Mouse (Mus musculus): ENCODE measurements around the gene Grip1.

Gene Grip1

GRCm38 (mm10) chr10:119660677-119661353 lies 207.2 kb downstream of the Grip1 start:
- ATAC-seq (ENCODE audit: low TSS enrichment): no peak

DNA sequence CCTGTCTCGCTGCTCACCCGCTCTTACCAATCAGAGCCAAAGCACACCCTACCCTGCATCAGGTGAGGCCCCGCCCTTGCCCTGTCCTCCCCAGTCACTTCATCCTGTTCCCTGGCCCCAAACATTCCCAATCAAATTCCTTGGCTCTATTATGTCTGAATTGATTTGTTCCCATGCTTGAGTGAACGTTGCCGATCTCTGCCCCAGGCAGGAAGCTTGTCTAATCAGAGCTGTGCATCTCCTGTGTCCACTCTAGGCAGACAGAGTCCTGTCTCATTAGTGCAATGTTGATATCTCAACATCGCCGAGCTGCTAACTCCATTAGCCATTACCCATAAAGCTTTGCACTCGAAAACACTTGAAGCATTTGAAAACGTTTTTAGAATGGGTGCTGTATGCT lies 210.0 kb downstream of the Grip1 start:
- ATAC-seq (ENCODE audit: low TSS enrichment): no peak

DNA sequence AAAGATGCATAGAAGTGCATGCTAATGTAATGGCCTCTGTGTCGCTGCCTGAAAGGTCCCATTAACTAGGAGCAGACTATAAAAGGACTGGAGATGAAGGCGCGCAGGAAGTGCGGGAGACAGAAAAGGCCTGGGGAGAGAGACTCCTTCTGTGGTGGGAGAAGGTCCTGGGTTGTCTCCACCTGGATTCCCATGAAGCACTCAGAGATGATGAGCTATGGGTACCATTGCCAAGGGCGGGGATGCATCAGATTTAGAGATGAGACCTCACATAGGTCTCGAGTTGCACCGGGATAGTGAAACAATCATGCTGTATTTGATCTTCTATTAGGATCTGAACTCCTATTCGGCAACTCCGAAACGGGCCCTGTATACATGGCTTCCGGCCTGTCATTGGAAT lies 212.8 kb downstream of the Grip1 start:
- ATAC-seq (ENCODE audit: low TSS enrichment): no peak

DNA sequence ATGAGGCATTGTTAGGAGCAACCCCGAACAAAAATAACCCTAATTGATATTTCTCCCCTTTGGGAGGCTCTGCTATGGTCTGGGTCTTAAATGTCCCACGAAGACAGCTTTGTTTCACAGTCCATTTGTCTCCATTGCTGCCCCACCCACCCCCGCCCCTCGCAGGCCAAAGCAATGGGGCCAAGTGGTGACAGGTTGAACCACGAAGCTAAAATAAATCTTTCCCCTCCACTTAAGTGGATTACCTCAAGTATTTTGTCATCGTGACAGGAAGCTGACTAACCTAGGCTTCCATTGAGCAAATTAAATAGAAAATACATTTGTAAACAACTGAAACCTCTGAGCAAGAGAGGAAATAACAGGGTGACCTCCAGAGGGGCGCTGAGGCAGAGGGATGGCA lies 216.8 kb downstream of the Grip1 start:
- no peak for ATAC-seq (ENCODE audit: low TSS enrichment)

DNA sequence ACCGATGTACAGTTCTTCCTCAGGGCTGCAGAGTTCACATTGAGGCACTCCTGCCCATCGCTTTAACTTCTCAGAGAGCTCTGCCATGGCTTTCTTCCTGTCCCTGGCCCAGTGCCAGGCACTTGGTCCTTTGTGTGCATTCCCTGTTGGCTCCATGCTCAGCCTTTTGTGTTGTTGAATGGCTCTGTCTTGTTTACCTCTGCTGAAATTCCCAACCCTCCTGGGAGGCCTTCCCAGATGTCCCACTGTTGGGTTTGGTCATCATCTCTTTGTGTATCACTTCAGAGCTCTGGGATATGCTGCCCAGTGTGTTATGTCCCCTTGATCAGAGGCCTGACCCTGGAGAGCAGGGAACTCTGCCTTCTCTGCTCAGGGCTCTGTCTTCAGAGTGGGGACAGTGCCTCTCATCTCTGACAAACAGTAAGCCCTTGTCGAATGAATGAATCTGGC lies 230.8 kb downstream of the Grip1 start:
- ATAC-seq (ENCODE audit: low TSS enrichment): no peak

DNA sequence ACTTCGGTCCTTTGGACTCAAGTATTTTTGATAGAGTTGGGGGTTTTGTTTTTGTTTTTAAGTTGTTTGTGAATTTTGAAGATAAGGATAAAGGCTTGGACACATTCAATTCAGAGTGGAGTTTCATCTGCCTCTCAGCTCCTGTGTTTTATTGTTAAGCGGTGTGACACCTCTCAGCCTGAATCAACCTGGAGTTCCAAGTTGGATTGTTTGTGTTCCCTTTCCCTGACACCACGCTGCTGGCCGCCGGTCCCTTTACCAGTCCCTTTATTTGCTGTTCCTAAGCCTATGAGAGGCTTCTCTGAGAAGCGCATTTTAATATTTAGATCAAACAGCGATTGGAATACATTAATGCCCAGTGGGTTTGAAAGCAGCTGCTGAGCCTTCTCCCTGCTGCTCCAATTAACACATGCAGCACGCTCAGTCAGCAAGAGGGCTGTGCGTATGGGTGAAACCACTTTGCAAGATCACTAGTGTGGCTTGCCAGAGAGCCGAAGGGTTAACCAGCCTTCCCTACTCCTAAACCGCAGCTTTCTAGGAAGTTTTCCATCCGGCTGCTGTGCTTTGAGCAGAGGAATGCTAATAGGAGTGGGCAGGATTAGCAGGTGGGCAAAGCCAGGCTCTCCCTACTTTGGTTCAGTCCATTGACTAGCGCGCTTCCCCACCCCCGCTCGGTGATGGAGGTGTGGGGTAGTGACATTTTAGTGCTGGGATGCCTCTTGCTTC lies 237.9 kb downstream of the Grip1 start:
- peak; percentile 68 for ATAC-seq (ENCODE audit: low TSS enrichment)

DNA sequence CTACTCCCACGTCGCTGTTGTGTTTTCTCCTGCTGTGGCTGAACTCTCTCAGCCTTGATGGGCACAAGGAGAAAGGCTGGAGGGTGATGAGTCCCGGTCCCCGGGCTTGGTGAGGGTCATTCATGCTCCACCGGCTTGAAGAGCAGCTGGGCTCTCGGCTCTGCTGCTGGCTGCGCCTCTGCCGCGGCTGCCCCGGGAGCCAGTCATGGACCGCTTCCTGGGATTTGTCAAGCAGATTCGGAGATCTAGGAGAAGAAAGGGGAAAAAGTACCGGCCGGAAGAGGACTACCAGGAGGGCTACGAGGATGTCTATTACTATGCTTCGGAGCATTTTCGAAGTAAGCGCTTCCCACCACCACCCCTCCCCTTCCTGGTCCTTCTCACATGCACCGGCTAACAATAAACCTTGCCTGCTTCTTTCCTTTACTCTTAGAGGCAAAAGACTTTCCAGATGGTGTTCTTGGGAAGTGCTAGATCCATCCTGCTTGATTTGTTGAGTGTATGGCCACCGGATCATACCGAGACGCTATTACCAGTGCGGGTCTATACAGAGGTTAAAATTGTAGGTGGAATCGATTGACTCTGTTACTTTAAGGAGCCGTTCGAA lies 238.8 kb downstream of the Grip1 start:
- peak; percentile 59 for ATAC-seq (ENCODE audit: low TSS enrichment)

GRCm38 (mm10) chr10:119693400-119693799 lies 239.8 kb downstream of the Grip1 start:
- no peak for ATAC-seq (ENCODE audit: low TSS enrichment)

DNA sequence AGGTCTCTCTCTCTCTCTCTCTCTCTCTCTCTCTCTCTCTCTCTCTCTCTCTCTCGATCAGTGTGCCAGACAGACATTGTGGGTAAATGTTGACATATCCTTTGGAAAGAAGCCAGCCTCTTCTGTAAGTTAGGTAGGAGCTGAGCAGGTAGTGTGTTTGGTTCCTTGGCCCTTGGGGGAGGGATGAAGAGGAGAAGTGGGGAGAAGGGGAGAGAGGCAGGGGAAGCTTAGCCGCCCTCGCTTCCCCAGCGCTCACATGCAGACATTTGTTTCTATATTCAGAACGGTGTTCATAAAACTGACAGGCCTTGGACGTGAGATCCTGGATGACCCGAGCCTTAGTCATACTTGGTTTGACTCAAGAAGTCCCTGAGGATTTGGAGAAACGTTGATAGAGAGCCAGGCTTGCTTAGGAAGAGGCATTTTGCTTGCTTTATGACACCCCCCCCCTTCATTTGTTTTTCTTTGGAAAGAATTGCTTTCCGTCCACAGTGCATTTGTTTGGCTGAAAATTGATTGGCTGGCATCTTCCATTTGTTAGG lies 243.7 kb downstream of the Grip1 start:
- no peak for ATAC-seq (ENCODE audit: low TSS enrichment)

DNA sequence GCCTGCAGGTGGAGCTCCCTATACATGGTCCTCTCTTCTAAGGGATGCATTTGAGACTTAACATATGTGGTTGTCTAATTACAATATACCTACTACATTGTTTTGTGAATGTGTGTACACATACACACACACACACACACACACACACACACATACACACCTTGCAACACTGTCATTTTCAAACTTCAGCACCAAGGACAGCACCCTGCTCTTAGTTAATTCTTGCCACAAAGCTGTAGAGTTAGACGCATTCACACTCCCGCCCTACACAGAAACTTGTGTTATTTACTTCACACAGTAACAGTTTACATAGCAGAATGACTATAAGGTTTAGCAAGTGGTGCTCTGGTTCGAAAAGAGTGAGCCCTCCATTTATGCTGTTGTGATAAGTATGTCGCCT lies 251.7 kb downstream of the Grip1 start:
- ATAC-seq (ENCODE audit: low TSS enrichment): no peak

- peak; percentile 89 for ATAC-seq (ENCODE audit: low TSS enrichment)
Measured at GRCm38 (mm10) chr10:119706281-119706680, 252.7 kb downstream of the Grip1 start.

GRCm38 (mm10) chr10:119706983-119707382 lies 253.4 kb downstream of the Grip1 start:
- ATAC-seq (ENCODE audit: low TSS enrichment): peak; percentile 56

- ATAC-seq (ENCODE audit: low TSS enrichment): no peak
Measured at GRCm38 (mm10) chr10:119721887-119722286, 268.3 kb downstream of the Grip1 start.

DNA sequence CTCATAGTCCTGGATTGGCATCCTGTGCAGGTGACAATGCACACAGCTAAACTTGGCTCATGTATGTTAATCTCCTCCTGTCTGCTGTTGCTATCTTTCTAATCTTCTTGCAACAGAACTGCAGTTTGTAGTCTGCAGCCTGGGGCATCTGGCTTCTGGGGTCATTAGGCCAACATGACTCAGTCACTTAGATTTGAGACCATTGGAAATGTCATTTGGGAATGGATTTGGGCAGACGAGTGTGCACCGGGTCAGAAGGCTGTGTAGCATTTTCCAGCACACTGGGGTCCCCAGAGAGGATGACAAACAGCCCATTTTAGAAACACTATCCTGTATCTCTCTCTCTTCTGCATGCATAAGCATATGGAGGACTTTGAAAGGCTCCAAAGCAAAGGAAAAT lies 268.8 kb downstream of the Grip1 start:
- no peak for ATAC-seq (ENCODE audit: low TSS enrichment)

DNA sequence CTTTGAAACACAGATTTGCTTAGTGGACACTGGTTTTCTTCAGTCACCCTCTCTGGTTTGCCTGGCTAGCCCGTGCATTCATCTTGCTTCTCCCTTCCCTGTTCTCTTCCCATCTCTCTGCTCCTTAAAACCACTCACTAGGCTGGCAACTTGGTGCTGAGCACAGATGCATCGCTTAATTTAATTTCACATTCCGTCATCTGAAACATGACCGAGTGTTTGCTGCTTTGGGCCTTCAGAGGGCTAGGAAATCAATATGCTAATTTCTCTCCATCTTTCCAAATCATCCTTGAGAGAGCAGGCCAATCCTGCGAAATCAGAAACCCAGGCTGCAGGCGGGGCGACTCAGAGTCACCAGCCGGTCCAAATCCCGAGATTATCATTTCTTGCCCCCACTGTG lies 270.0 kb downstream of the Grip1 start:
- no peak for ATAC-seq (ENCODE audit: low TSS enrichment)

GRCm38 (mm10) chr10:119725363-119725762 lies 271.7 kb downstream of the Grip1 start:
- ATAC-seq (ENCODE audit: low TSS enrichment): no peak

GRCm38 (mm10) chr10:119725966-119726365 lies 272.3 kb downstream of the Grip1 start:
- ATAC-seq (ENCODE audit: low TSS enrichment): no peak

DNA sequence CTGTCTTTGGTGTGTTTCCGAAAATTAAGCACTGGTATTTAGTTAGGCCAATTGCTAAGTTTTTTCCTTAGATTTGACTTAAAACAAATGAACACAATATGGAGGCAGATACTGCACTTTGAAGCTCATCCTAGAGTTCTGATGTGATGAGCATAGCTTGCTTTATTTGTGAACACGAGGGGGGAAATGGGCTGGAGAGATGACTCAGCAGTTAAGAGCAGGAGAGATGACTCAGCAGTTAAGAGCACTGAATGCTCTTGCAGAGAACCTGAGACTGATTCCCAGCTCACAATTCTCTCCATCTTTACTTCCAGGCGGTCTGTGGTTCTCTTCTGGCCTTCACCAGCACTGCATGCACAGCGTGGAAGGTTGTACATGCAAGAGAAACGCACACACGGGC lies 273.3 kb downstream of the Grip1 start:
- ATAC-seq (ENCODE audit: low TSS enrichment): no peak

- ATAC-seq (ENCODE audit: low TSS enrichment): no peak
Measured at GRCm38 (mm10) chr10:119730206-119730605, 276.6 kb downstream of the Grip1 start.

DNA sequence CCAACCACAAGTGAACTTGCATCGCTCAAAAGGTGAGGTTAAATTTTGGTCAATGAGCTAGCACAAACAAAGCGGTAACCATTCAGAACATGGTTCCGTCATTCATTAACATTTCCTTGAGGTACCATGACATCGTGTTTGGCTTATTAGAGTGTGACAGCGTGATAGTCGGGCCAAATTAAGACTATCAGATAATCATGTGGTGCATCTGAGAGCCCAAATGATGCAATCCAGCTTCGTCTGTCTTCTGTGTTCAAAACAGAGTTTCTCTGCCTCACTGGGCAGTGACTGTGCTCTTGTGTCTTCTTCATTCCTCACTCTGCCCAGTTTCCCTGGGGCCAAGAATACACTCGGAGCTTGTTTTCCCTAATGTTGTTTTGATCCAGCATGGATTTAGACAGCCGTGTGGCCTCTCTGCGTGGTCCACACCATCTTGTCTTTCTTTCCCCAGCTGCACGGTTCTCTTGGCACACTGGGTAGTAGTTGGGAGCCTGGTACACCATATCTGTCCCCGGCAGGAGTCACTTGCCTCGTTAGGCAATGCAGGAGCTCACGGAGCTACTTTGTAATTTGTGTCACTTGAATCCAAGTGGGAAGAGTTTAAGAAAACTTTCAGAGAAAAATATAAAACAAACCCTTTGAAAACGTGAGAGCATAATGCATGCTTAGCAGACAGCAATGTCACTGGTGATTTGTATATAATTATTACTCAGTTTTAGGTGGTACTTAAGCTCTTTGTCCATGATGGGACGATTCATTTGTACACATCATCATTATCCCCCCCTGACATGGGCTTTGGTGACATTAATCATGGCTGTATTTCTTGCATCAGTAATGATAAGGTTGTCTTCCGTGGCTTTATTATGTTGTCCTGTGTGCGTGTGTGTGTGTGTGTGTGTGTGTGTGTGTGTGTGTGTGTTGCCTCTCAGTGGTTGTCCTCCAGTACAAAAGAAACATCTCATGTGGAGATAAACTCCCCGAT lies 281.7 kb downstream of the Grip1 start:
- no peak for ATAC-seq (ENCODE audit: low TSS enrichment)

- ATAC-seq (ENCODE audit: low TSS enrichment): no peak
Measured at GRCm38 (mm10) chr10:119739466-119739865, 285.8 kb downstream of the Grip1 start.

- peak; percentile 76 for ATAC-seq (ENCODE audit: low TSS enrichment)
Measured at GRCm38 (mm10) chr10:119742722-119743121, 289.1 kb downstream of the Grip1 start.

Measured in frontal cortex, adult (tissue).